Mouse (Mus musculus) gastrocnemius, adult 8-10 months (tissue): ENCODE measurements around the gene Olfm3. TPM values are rescaled to one million over a fixed set of nuclear protein-coding genes. Genes with fewer than 3 reads are reported as not detected.

Source experiments
- DNase-seq, 2 experiments: peaks; one replicate each; pipeline ENCODE4 v3.0.0; 2022; ENCODE audit warnings: low spot score in 2 of 2
- total RNA-seq, 4 experiments: library from RNA; stranded (reverse); gene quantifications; 2 replicates each; pipeline ENCODE4 v1.2.4; 2022

Gene Olfm3
- not detected for total RNA-seq

DNA sequence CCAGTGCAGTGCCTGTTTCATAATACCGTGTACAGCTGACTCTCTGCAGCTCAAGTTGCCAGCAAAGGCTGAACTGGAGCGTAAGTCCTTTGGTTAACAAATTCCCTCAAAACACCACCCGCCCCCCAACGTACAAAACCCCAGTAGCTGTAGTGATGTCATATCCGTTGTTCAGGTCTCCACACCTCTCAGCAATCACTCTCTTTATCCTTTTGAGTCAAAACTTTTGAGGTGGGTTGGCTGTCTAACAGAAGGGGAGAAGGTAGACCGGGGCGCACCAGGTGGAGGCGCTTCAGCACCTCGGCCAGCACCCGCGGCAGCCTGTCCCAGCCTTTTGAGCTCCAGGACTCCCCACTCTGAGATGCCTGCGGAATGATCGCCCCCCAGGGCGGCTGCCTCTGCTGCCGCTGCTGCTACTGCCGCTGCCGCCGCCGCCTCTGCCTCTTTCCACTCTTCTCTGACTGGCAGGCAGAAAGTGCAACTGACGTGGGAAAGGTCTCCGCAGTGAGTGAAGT, at the start of gene Olfm3:
Gene Olfm3 (plus strand): TSS at position 155 of the 515 bp plus-strand sequence.
- DNase-seq, result no peak

DNA sequence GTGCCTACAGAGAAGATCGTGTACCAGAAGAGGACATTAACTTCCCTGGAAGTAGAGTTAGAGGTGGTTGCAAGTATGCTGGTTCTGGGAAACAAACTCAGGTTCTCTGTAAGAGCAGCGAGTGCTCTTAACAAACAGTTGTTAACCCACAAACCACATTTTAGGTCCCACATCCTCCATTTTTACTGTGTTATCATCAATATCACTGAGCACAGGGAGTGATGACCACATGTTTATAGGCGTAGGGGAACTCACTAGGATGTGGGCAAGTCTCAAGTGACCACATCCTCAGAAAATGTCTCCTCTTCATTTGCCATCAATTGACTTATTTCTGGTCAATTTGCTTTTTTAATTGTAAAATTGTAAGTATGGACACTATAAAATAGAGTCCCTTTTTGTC, 14.1 kb upstream of the Olfm3 start:
- DNase-seq, result no peak

DNA sequence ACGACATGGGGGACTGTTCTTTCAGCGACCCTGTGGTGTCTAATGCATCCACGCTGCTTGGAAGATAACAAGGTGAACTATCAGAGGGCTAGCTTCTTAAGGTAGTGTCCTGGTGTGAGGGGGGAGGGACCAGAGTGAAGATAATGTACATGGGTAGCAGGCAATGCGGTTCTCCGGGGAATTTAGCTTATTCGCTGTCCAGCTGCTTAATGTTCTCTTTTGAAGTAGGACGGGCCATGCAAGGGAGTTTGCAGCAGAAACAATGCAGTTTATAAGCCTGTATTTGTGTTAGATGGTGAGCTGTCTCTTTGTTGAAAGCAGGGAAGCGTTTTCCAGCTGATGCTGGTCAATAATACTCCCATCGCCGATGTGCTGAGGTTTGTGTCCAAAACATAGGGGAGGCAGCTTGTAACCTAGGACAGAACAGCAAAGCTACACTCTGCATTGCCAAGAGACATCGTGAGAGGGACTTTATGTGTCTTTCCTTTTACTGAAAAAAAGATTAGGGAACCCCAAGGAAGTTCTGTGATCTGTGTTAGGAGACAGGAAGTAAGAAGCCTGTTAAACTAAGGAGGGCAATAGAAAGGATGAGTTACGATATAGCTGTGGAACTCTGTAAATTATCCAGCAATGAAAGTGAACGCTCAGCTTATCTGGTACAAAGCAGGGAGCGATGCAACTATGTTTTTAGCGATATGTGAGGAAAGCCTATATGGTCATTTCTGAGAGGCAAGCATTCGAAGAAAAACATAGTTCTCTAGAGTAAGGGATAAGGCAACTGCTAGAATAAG, 950 bp downstream of the Olfm3 start:
- DNase-seq, result no peak

DNA sequence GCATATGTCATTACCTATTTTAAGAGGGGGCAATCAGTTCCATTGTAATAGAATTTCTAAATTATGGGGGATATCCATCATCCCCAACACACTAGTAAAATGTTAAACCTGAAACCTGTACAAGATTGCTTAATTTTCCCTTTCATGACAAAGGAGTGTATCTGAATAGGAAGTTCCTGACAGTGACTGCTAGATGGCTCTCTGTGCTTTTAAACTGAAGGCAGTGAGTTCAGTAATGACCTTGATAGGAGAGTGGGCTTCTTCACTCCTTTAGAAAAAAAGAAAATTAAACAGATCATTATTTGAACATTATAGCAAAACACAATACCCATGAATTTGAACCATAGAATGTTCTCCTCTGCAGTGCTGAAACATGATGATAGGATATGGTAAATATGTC, 3.7 kb downstream of the Olfm3 start:
- no peak for DNase-seq

DNA sequence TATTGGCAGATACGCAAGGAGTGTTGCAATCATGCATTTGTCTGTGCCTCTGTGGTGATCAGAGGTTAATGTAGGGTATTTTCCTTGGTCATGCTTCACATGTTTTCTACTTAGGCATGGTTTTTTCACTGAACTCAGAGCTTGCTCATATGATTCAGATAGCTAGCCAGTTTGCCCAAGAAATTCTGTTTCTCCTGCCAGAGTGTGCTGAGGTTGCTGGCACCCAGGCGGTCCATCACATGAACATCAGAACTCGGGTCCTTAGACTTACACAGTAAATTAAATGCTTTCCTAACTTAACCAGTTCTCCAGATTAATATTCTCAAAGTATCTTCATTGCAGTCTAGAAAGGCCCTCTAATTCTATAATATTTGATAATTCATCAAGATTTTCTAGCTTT, 5.0 kb downstream of the Olfm3 start:
- no peak for DNase-seq

DNA sequence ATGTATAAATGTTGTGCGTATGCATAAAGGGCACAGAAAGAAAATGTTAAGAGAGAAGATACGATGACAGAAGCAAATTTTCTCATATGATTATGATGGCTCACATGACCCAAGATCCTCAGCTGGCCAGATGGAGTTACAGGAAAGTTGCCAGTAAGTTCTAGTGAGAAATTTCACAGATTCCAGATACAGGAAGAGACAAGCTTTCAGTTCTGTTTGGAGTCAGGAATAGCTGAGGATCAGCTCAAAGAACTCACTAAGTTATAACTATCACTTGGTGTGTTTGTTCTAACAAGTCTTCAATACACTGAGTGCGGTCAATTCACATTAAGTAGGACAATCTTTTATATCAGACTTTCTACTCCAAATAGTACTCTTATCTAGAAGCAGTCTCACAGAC, 16.2 kb downstream of the Olfm3 start:
- DNase-seq, result no peak

DNA sequence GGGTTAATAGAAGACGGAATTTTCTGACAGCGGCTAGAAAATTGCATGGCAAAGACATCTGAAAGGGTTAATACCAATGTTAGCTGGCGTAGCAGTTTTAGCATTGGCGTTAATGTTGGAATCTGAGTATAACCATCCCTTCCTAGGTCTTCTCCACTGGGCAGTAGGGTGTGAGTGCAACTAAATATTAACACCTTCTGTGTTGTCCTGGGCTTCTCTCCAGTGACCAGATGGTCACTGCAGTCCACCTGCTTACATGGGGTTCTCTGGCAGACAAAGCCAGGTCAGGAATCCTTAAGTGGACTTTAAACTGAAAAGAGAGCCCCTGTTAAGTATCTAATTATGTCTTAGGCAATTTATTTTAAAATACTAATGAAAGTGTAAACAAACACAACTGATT, 25.7 kb downstream of the Olfm3 start:
- no peak for DNase-seq

DNA sequence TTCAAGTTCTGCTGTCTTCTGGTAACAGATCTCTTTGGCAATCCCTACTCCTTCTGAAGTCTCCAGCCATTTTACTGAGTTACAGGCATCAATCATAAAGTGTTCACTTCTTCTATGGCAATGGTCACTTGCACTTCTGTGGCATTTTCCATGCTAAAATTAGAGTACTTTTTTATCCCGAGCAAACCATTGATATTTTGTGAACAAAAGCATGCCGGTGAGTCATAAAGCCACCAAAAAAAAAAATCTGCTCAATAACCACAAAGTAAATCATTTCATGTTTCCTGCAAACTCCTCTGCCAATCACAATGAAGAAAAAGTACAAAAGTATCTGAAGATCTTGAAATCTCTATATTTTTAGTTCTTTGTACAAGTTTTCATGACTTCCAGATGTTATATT, 26.5 kb downstream of the Olfm3 start:
- no peak for DNase-seq

DNA sequence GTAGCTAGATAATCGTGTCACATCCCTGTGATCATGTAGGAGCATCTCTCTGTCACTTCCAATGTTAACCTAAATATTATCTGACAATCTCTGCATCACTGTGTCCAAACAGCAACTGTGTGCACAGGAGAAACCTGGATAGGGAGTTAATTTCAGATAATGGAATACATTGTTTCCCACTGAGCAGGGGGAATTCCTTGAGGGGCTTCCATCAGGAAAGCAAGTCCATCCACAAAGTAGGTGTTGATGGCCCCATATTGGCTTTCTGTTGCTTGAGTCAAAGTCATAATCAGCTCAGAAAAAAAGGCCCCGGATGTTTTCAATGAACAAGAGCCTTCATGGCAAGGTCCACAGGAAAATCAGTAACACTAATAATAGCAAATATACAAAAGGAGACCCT, 26.9 kb downstream of the Olfm3 start:
- no peak for DNase-seq

DNA sequence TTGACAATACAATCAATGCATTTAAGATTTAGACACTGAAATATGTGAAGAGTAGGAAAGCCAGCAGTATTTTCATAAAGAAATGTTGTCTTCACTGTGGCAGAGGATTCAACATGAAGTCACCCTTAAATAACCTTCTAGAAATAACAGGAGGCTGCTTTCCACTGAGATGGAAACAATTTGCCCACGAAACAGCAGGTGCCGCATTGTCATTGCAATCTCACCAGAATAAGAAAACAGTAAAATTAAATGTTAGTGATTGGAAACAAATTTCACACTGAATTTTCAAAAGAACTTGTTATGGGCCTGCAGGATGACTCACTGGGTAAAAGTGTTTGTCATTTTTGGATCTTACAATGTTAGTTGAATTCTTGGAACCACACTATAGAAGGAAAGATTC, 29.0 kb downstream of the Olfm3 start:
- DNase-seq, result no peak

DNA sequence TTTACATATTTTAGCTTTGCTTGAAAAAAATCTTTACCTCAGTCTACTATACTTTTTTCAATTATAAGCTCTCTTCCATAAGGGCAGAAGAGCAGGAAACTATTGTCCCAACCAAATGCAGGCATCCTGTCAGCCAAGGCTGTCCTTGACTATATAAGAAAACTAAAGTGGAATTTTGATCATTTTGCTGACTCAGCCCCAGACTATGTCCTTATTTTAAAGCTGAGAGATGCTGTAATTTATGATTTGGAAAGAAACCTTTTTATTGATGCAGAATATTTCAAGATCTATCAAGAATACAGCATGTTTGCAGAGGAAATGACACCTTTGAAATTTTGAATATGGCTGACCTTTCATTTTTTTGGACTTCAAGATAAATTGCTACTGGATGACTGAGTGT, 51.0 kb downstream of the Olfm3 start:
- no peak for DNase-seq

DNA sequence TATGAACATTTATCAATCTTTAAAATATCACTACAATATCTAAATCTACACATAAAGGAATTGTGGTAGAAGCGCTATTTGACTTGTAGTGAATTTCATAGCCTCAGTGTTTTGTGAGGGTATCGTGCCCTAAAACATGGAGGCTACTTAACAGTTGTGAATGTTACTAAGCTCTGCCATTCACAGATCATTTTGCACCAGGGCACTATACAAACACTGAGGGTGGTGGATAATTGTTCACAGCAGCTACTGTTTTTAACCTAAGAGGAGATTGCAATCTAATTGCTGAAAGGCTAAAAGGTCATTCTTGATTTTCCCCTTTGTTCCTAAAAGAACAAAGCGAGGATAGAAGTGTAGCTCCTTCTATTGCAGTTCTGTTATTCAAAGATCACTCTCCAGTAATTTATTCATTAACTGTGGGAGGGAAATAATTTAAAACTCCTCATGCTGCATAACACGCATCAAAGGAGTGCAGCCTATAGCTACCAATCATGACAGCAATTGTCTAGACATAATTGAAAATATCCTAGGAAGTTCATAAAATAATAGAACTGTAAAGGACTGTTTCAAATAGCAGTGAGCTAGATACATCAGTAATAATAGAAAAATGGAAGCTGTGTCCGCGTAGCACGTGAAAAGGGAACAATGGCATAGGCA, 55.6 kb downstream of the Olfm3 start:
- DNase-seq, result no peak

DNA sequence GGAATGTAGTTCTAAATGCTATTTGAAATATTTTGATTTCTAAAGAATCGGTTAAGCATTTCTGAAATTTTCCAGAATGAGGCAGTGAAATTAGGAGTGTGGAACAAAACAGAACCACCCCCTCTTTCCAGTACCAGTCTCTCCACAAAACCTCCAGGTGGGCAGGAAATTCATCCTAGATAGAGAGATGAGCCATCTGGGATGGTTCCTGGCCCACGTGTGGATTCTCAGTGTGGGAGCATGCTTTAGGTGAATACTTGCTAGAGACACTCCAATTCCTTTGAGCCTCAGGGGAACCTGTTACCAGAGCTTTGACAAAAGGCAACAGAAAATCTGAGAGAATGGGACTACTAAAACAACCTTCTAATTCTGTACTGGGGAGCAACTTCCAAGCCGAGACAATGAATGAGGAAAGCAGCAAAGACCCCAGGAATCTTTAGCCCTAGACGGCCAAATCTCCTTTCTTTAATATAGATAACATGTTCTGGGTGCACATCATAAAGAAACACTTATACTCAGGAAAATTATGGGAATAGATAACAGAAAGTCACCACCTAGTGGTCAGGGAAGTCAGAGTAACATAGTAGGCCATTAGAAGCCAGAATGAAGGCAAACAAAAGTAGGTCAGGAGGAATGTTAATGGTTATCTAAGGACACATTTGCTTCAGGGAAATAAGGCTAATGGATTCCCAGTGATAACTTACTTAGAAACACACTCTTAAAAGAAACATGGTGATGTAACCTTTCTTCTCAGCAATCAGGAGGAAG, 58.6 kb downstream of the Olfm3 start:
- DNase-seq, result no peak

DNA sequence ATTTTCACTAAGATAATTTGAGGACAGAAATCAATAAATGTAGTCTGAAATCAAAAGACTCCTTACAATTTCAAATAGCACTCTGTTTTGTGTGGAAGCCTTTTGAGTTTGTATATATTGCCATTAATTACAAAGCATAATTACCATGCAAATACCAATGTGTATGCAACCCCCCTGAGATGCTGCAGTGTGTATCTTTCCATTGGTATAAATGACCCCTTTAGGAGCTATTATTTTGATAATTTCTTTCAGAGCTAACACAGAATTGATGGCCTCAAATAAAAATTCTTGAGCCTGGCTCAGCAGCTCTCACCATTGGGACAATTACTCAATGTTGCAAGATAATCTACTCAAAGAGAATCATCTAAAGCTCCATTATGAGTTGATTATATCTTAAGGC, 67.3 kb downstream of the Olfm3 start:
- no peak for DNase-seq

DNA sequence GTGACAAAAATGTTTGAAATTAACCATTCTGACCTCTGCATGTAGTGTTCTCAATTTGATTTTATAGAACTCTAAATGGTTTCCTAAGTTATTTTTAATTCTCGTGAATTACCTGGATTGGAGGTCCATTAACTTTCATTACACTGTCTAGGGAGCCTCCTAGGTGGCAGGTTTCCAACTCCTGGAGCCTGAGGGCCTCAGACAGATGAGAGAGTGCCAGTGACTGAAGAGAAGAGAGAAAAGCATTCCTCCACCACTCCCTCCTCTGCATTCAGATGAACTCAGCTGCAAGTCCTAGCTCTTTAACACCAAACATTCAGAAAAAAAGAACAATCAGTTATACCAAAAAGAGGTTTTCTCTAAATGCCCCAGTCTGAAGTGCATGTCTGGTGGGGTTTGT, 68.6 kb downstream of the Olfm3 start:
- DNase-seq, result no peak

DNA sequence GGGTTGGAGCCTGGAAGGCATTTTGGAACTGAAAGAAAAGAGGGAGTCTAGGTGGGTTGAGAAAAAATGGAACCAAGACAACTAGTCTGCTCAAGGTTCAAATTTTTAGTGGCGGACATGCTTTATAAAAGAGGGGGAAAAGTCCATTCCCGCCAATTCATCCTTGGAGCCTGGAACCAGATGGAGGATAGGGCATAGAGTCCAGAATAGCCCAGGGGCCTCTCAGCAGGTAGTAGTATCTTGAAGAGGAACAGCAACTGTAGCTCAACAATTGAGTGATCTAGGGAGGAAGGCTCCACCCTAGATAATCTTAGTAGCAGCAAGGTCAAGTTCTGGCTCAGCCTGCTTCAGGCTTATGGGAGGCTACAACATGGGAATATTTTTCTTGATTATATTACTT, 87.0 kb downstream of the Olfm3 start:
- no peak for DNase-seq

DNA sequence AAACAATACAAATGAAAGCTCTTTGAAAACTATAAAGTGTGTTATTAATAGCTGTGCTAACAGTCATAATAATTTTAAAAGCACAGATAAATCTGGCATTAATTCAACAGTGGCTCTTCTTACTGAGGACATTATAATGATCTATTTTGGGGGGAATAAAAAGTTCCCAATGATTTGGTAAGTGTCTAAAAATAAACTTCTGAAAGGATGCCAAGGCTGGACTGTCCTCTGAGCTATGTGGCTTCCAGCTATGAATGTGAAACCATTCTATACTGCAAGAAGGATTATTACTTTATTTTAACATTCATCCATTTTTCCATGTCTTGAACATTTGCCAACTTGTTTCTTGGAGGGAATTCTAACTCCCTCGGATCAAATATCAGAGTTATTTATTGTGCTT, 92.1 kb downstream of the Olfm3 start:
- DNase-seq, result no peak

DNA sequence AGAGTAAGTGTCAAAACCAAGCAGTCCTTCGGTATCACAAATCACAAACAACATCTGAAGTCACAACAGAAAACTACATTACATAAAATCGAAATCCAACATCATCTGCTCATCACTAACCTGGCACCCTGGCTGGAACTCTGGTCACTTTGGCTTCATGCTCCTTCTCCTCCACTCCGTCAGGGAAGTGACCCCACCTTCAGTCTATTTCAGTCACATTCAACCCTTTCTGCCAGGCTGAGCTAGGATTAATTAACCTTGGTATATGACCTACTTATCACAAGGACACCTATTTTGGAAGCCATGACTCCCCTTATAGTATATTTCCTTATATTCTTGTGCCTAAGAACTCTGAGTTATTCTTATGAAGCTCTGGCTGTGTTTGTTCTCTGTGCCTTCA, 123.7 kb downstream of the Olfm3 start:
- no peak for DNase-seq

DNA sequence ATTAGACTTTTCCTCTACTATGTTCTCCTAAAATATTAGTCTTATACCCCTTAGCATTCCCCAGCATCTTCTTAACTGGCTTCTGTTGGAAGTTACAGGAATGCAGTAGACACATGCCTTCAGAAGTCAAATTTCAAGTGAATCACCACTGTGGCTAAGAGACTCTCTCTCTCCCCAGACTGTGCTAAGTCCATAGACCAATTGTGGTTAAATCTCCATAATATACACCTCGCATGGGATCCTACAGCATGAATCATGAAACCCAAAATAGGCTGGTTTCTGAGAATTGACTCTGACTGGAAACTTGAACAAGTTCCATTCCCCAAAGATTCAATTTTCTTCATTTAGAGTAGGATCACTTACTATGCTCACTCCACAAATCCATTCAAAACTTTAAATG, 124.2 kb downstream of the Olfm3 start:
- no peak for DNase-seq

DNA sequence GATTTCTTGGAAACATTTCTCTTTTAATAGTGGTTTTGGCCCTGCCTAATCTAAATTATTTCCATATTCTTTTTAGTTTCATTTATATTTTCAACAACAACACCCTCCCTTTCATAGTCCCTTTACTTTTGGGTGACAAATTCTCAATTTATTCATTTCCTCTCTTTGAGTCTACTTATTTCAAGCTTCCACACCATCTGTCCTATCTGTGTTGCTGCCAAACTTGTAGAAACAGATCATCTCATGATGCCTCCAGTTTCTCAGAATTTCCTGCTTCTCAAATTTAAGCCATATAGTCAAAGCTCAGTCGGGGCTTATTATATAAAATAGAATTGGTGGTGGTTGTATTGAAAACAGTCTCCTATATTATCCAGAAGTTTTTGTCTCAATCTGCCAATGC, 124.7 kb downstream of the Olfm3 start:
- no peak for DNase-seq

DNA sequence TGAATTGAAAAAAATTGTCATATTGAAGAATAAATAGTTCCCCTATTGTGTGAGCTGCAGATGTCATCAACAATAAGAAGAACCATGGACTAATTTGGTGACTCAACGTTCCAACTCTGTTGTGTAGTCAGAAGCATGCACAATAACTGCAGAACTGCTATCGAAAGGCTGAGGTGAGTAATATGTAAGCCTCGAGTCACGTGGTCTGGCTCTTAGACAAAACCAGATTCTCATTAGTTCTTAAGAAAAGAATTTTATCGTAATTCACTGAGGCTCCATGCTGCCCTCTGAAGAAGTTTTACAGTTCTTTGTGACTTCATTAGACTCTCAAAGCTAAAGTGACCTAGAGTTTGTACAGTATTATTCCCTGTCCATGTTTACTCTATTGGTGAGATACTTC, 145.2 kb downstream of the Olfm3 start:
- DNase-seq, result no peak

DNA sequence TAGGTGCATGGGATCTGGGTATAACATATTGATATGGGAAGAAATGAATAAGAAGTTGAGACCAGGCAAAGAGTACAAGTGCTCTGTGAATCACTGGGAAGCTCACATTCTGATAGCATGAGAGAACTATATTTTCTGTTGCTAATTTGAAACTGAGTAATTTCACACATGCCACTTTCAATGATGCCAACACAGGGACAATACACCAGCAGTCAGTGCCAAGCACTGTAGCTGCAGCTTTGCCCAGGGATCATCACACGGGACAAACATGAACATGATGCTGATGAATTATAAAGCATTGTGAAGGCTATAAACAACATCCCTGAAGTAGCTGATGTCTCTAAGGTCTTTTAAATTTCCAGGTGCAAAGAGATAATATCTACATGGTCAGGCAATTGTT, 161.0 kb downstream of the Olfm3 start:
- no peak for DNase-seq
